Mouse (Mus musculus): ENCODE data around the gene Zfp715. TPM values are rescaled to one million over a fixed set of nuclear protein-coding genes. Genes with fewer than 3 reads are reported as not detected.

Gene Zfp715
- polyA plus RNA-seq, 1 experiment from 2014 or later: 14.8 TPM

- no peak overlapping the region for H3K4me3 ChIP-seq (ENCODE audit: low read depth, low read length)
- H3K27me3 ChIP-seq (replicated peaks; ENCODE audit: control insufficient read depth, insufficient read depth, low read length): no peaks in the 10 kb centered on the region
- H3K36me3 ChIP-seq (ENCODE audit: control insufficient read depth, insufficient read depth, low read length): no peaks in the 10 kb centered on the region
- no peaks in the 10 kb centered on the region for H3K4me1 ChIP-seq (ENCODE audit: control insufficient read depth, insufficient read depth, low read length)
- WGBS: 66% methylated on average over 4 of the region's 4 CpGs
- DNase-seq (ENCODE audit: low spot score) (no peak), ATAC-seq (ENCODE audit: low read depth) (no peak)
- H3K9ac ChIP-seq (ENCODE audit: low read depth, low read length): no peak overlapping the region
- H3K4me2 ChIP-seq (ENCODE audit: low read depth, low read length): no peak overlapping the region
- H3K27ac ChIP-seq (replicated peaks; ENCODE audit: low read depth, low read length): no peak overlapping the region
- no peaks in the 10 kb centered on the region for H3K9me3 ChIP-seq (ENCODE audit: control insufficient read depth, low read length)
Measured at GRCm38 (mm10) chr7:43328101-43328500, 15.0 kb upstream of the Zfp715 start.

GRCm38 (mm10) chr7:43326223-43326780, 13.2 kb upstream of the Zfp715 start:
- Histone ChIP-seq H3K27ac (replicated peaks; ENCODE audit: low read depth, low read length) (no peak overlapping the region), H3K9ac (ENCODE audit: low read depth, low read length) (no peak overlapping the region), H3K4me1 (ENCODE audit: control insufficient read depth, insufficient read depth, low read length) (no peaks in the 10 kb centered on the region), H3K9me3 (ENCODE audit: control insufficient read depth, low read length) (no peaks in the 10 kb centered on the region), H3K4me2 (ENCODE audit: low read depth, low read length) (no peak overlapping the region), H3K36me3 (ENCODE audit: control insufficient read depth, insufficient read depth, low read length) (no peaks in the 10 kb centered on the region), H3K27me3 (replicated peaks; ENCODE audit: control insufficient read depth, insufficient read depth, low read length) (no peaks in the 10 kb centered on the region), H3K4me3 (ENCODE audit: low read depth, low read length) (no peak overlapping the region)
- WGBS: 47% methylated on average over 10 of the region's 10 CpGs
- no peak for DNase-seq (ENCODE audit: low spot score)
- ATAC-seq (ENCODE audit: low read depth): no peak

GRCm38 (mm10) chr7:43312386-43313012, 595 bp downstream of the Zfp715 start:
- peak; percentile 43 for DNase-seq (ENCODE audit: low spot score)
- Histone ChIP-seq H3K9me3 (ENCODE audit: control insufficient read depth, low read length) (no peaks in the 10 kb centered on the region), H3K4me2 (ENCODE audit: low read depth, low read length) (peak overlapping the region; percentile 80), H3K4me1 (ENCODE audit: control insufficient read depth, insufficient read depth, low read length) (peaks cover 9% of the 10 kb centered on the region; the same call in 1 of the 2 replicates), H3K9ac (ENCODE audit: low read depth, low read length) (peak overlapping the region; percentile 86), H3K36me3 (ENCODE audit: control insufficient read depth, insufficient read depth, low read length) (peaks cover 22% of the 10 kb centered on the region; the same call in 1 of the 2 replicates), H3K27ac (replicated peaks; ENCODE audit: low read depth, low read length) (peak overlapping the region; percentile 82), H3K27me3 (replicated peaks; ENCODE audit: control insufficient read depth, insufficient read depth, low read length) (no peaks in the 10 kb centered on the region), H3K4me3 (ENCODE audit: low read depth, low read length) (peak overlapping the region; percentile 77)
- 2% methylated on average over 29 of the region's 32 CpGs for WGBS
- peak; percentile 60 for ATAC-seq (ENCODE audit: low read depth)

GRCm38 (mm10) chr7:43311632-43312031, 1.5 kb downstream of the Zfp715 start:
- Histone ChIP-seq H3K4me2 (ENCODE audit: low read depth, low read length) (peak overlapping the region; percentile 80), H3K9ac (ENCODE audit: low read depth, low read length) (peak overlapping the region; percentile 30; the same call in 1 of the 2 replicates)
- WGBS: 76% methylated on average over 6 of the region's 6 CpGs

GRCm38 (mm10) chr7:43309069-43309468, 4.0 kb downstream of the Zfp715 start:
- H3K27me3 ChIP-seq (replicated peaks; ENCODE audit: control insufficient read depth, insufficient read depth, low read length): no peaks in the 10 kb centered on the region
- ATAC-seq (ENCODE audit: low read depth): no peak
- DNase-seq (ENCODE audit: low spot score): no peak
- WGBS: 62% methylated on average over 2 of the region's 2 CpGs
- H3K36me3 ChIP-seq (ENCODE audit: control insufficient read depth, insufficient read depth, low read length): peaks cover 46% of the 10 kb centered on the region; the same call in 1 of the 2 replicates
- H3K4me3 ChIP-seq (ENCODE audit: low read depth, low read length): no peak overlapping the region
- no peaks in the 10 kb centered on the region for H3K9me3 ChIP-seq (ENCODE audit: control insufficient read depth, low read length)
- H3K4me2 ChIP-seq (ENCODE audit: low read depth, low read length): no peak overlapping the region
- H3K4me1 ChIP-seq (ENCODE audit: control insufficient read depth, insufficient read depth, low read length): peaks cover 9% of the 10 kb centered on the region; the same call in 1 of the 2 replicates
- no peak overlapping the region for H3K27ac ChIP-seq (replicated peaks; ENCODE audit: low read depth, low read length)
- H3K9ac ChIP-seq (ENCODE audit: low read depth, low read length): no peak overlapping the region

More at GRCm38 (mm10) chr7:43311632-43312031, 1.5 kb downstream of the Zfp715 start:
- peaks cover 9% of the 10 kb centered on the region; the same call in 1 of the 2 replicates for H3K4me1 ChIP-seq (ENCODE audit: control insufficient read depth, insufficient read depth, low read length)
- H3K27me3 ChIP-seq (replicated peaks; ENCODE audit: control insufficient read depth, insufficient read depth, low read length): no peaks in the 10 kb centered on the region
- peaks cover 24% of the 10 kb centered on the region; the same call in 1 of the 2 replicates for H3K36me3 ChIP-seq (ENCODE audit: control insufficient read depth, insufficient read depth, low read length)
- no peak overlapping the region for H3K27ac ChIP-seq (replicated peaks; ENCODE audit: low read depth, low read length)
- DNase-seq (ENCODE audit: low spot score) (no peak), ATAC-seq (ENCODE audit: low read depth) (no peak)
- H3K4me3 ChIP-seq (ENCODE audit: low read depth, low read length): peak overlapping the region; percentile 77
- H3K9me3 ChIP-seq (ENCODE audit: control insufficient read depth, low read length): no peaks in the 10 kb centered on the region

GRCm38 (mm10) chr7:43305235-43305634, 7.9 kb downstream of the Zfp715 start:
- Histone ChIP-seq H3K27me3 (replicated peaks; ENCODE audit: control insufficient read depth, insufficient read depth, low read length) (no peaks in the 10 kb centered on the region), H3K9me3 (ENCODE audit: control insufficient read depth, low read length) (no peaks in the 10 kb centered on the region), H3K4me2 (ENCODE audit: low read depth, low read length) (no peak overlapping the region), H3K36me3 (ENCODE audit: control insufficient read depth, insufficient read depth, low read length) (peaks cover 81% of the 10 kb centered on the region), H3K27ac (replicated peaks; ENCODE audit: low read depth, low read length) (no peak overlapping the region), H3K4me3 (ENCODE audit: low read depth, low read length) (no peak overlapping the region), H3K9ac (ENCODE audit: low read depth, low read length) (no peak overlapping the region), H3K4me1 (ENCODE audit: control insufficient read depth, insufficient read depth, low read length) (no peaks in the 10 kb centered on the region)
- 78% methylated on average over 3 of the region's 3 CpGs for WGBS
- DNase-seq (ENCODE audit: low spot score): peak; percentile 16
- no peak for ATAC-seq (ENCODE audit: low read depth)

- H3K27ac ChIP-seq (replicated peaks; ENCODE audit: low read depth, low read length): no peak overlapping the region
- no peaks in the 10 kb centered on the region for H3K4me1 ChIP-seq (ENCODE audit: control insufficient read depth, insufficient read depth, low read length)
- H3K36me3 ChIP-seq (ENCODE audit: control insufficient read depth, insufficient read depth, low read length): peaks cover 12% of the 10 kb centered on the region
- no peak overlapping the region for H3K4me2 ChIP-seq (ENCODE audit: low read depth, low read length)
- H3K9me3 ChIP-seq (ENCODE audit: control insufficient read depth, low read length): no peaks in the 10 kb centered on the region
- WGBS: 87% methylated on average over 3 of the region's 3 CpGs
- H3K4me3 ChIP-seq (ENCODE audit: low read depth, low read length): no peak overlapping the region
- H3K9ac ChIP-seq (ENCODE audit: low read depth, low read length): no peak overlapping the region
- no peak for DNase-seq (ENCODE audit: low spot score)
- ATAC-seq (ENCODE audit: low read depth): no peak
- no peaks in the 10 kb centered on the region for H3K27me3 ChIP-seq (replicated peaks; ENCODE audit: control insufficient read depth, insufficient read depth, low read length)
Measured at GRCm38 (mm10) chr7:43291524-43291923, 21.6 kb downstream of the Zfp715 start.

GRCm38 (mm10) chr7:43282859-43283595, 30.1 kb downstream of the Zfp715 start:
- Histone ChIP-seq H3K9me3 (ENCODE audit: control insufficient read depth, low read length) (no peaks in the 10 kb centered on the region), H3K4me3 (ENCODE audit: low read depth, low read length) (peak overlapping the region; percentile 27; the same call in 1 of the 2 replicates), H3K36me3 (ENCODE audit: control insufficient read depth, insufficient read depth, low read length) (no peaks in the 10 kb centered on the region), H3K27ac (replicated peaks; ENCODE audit: low read depth, low read length) (no peak overlapping the region), H3K27me3 (replicated peaks; ENCODE audit: control insufficient read depth, insufficient read depth, low read length) (no peaks in the 10 kb centered on the region), H3K4me2 (ENCODE audit: low read depth, low read length) (peak overlapping the region; percentile 42), H3K4me1 (ENCODE audit: control insufficient read depth, insufficient read depth, low read length) (no peaks in the 10 kb centered on the region), H3K9ac (ENCODE audit: low read depth, low read length) (peak overlapping the region; percentile 35; the same call in 1 of the 2 replicates)
- DNase-seq (ENCODE audit: low spot score) (peak; percentile 18), ATAC-seq (ENCODE audit: low read depth) (0 out of 2 replicates have a peak, but pooled peaks have one; percentile 30)
- WGBS: 11% methylated on average over 18 of the region's 18 CpGs

All from embryonic facial prominence, embryonic 14.5 days (tissue).